Mouse (Mus musculus) spleen, adult 2 months (tissue): ENCODE data around the gene Cmip.

Experiments
- CTCF ChIP-seq: fragments of 200-500 bp; IDR thresholded peaks from 2 replicates; pipeline ENCODE4 v1.5.1; 2011; ENCODE audit warnings: mild to moderate bottlenecking, inconsistent platforms; ENCODE audit not compliant: insufficient read depth, insufficient read length, insufficient replicate concordance; ENCODE audit errors: extremely low read depth
- POLR2A ChIP-seq: fragments of 200-500 bp; IDR thresholded peaks from 2 replicates; pipeline ENCODE4 v1.6.1; 2011; ENCODE audit warnings: low read depth, low read length, inconsistent platforms

DNA sequence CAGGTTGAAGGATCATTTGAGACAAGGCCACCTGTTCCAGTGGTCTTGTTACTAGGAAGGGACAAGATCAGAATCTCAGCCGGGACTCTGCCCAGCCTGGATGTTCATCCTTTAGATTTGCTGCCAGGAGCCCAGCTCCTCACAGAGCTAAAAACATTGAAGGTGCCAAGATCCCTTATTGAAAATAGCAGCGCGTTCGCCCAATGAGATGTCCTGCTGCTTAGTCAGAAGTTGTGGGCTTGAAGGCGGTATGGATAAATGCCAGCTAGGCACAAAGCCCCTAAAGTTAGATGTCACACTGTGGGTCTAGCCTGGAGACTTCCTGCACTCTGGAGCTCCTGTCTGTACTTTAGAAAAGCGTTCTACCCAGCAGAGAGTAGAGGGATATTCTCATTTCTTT is 165.5 kb downstream of the Cmip start:
- TF ChIP-seq CTCF (no peak), POLR2A (no peak)
